Mouse (Mus musculus): ENCODE results near the gene Otogl. TPM values are rescaled to one million over a fixed set of nuclear protein-coding genes. Genes with fewer than 3 reads are reported as not detected.

The Otogl gene
- polyA plus RNA-seq, 1 experiment from 2014 or later: 0.11 TPM

DNA sequence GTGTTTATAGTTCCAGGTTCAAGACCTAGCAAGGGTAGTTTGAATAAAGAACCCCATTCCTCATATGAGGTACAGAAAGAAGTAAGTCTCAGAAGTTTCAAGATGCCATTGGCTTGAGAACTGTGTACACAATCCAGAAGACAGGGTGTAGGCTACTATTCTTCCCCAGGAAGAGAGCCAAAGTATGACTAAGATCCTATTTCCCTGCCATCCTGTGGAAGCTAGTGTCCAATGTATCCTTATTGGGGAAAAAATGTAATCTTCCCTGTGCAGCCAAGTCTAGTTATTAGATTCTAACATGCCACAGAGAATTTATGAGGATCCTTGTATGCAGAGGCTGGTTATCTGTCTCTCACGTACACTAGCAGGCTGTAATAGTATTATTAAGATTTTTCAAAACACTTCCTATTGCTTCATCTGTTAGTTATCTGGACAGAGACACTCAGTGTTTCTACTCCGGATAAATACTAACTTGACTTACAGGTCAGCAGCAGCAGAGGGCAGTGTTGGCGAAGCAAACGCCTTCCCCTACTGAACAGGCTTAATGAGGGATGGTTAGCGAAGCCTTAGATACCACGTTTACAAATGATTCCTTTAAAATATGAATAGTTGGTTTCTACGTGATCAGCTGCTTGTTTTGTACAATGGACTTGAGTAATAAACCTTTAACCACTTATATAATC, 112.1 kb downstream of the Otogl start:
- 4% methylated on average over 7 of the region's 7 CpGs for WGBS
- no peaks in the 10 kb centered on the region for H3K36me3 ChIP-seq
- peaks cover 13% of the 10 kb centered on the region for H3K4me1 ChIP-seq
- ATAC-seq (ENCODE audit: extremely low read depth, insufficient number of reproducible peaks, low FRiP score, low TSS enrichment): no peak
- no peak overlapping the region for H3K9ac ChIP-seq
- no peak overlapping the region for H3K27ac ChIP-seq (replicated peaks)
- no peaks in the 10 kb centered on the region for H3K27me3 ChIP-seq (replicated peaks)
- H3K4me2 ChIP-seq: no peak overlapping the region
- H3K4me3 ChIP-seq: no peak overlapping the region
- no peaks in the 10 kb centered on the region for H3K9me3 ChIP-seq

DNA sequence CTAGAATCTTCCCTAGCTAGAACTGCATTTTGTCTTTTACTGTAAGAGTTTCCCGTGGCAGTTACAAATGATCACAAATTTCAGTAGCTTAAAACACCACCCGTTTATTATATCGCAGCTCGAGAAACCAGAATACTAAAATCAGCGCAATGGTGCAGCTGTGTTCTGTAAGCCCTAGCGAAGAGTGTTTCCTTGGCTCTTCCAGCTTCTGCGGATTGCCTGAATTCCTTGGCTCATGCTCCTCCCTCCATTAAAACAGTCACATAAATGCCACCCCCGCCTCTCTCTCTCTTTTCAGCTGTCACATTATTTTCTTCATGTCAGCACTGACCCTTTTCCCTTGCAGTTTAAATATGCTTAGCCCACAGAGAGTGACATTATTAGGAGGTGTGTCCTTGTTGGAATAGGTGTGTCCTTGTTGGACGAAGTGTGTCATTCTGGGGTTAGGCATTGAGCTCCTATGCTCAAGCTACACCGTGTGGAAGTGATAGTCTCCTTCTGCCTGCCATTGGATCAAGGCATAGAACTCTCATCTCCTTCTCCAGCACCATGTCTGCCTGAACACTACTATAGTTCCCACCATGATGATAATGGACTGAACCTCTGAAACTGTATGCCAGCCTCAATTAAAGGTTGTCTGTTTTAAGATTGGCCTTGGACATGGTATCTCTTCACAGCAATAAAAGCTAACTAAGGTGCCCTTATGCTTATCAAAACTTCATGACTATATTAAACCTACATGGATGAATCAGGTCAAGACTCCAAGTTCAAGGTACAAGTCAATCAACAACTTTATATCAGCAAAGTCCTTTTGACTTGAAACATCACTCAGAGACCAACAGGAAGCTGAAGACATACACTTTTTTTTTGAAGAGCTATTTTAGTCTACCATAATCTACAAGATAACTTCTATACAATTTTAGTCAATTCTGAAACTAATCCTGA, 116.8 kb downstream of the Otogl start:
- 59% methylated on average over 10 of the region's 10 CpGs for WGBS
- Histone ChIP-seq H3K9me3 (no peaks in the 10 kb centered on the region), H3K4me1 (peaks cover 8% of the 10 kb centered on the region), H3K27ac (replicated peaks) (no peak overlapping the region), H3K36me3 (no peaks in the 10 kb centered on the region), H3K27me3 (replicated peaks) (no peaks in the 10 kb centered on the region), H3K9ac (no peak overlapping the region), H3K4me2 (no peak overlapping the region), H3K4me3 (no peak overlapping the region)
- no peak for ATAC-seq (ENCODE audit: extremely low read depth, insufficient number of reproducible peaks, low FRiP score, low TSS enrichment)

DNA sequence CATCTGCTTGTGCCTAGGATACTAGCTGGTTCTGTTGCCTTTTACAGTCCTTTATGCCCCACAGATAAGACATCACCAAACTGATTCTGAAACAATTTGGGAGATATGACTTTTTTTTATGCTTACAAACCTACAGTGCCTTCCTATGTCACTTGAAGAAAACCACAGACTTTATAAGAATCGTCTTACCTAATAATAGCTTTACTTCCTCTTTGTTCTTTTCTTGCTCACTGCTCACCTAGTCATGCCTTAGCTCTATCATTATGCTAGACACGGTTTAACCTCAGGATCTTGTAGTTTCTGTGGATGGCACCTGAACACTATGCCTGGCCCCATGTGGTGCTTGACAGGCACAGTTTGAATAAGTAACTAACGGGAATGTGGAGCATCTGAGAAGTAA, 119.4 kb downstream of the Otogl start:
- Histone ChIP-seq H3K9me3 (no peaks in the 10 kb centered on the region), H3K4me1 (peaks cover 8% of the 10 kb centered on the region), H3K36me3 (no peaks in the 10 kb centered on the region), H3K4me2 (no peak overlapping the region), H3K9ac (no peak overlapping the region), H3K27me3 (replicated peaks) (no peaks in the 10 kb centered on the region), H3K27ac (replicated peaks) (no peak overlapping the region), H3K4me3 (no peak overlapping the region)
- 79% methylated on average over 3 of the region's 3 CpGs for WGBS
- no peak for ATAC-seq (ENCODE audit: extremely low read depth, insufficient number of reproducible peaks, low FRiP score, low TSS enrichment)

DNA sequence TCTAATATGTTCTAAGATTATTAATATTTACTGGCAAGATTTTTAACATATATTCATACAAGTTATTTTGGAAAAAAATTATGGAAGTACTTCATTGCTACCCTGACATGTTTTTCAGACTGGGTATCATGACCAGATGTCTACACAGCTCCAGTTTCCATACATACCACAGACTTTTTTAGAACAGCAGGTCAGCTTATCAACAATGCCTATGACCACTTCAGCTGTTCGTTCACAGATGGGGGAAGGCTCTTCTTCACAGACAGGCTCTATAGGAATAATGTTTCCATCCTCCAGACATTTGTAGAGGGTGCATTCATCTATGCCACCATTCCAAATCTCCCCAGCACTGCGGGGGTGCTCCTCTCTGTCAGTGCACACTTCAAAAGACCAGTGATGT, 132.4 kb downstream of the Otogl start:
- H3K9me3 ChIP-seq: no peaks in the 10 kb centered on the region
- no peaks in the 10 kb centered on the region for H3K36me3 ChIP-seq
- ATAC-seq (ENCODE audit: extremely low read depth, insufficient number of reproducible peaks, low FRiP score, low TSS enrichment): no peak
- H3K9ac ChIP-seq: no peak overlapping the region
- 35% methylated on average over 2 of the region's 2 CpGs for WGBS
- H3K27me3 ChIP-seq (replicated peaks): no peaks in the 10 kb centered on the region
- no peak overlapping the region for H3K4me3 ChIP-seq
- no peak overlapping the region for H3K4me2 ChIP-seq
- no peak overlapping the region; the same call in 1 of the 2 replicates for H3K27ac ChIP-seq (replicated peaks)
- H3K4me1 ChIP-seq: peaks cover 8% of the 10 kb centered on the region

DNA sequence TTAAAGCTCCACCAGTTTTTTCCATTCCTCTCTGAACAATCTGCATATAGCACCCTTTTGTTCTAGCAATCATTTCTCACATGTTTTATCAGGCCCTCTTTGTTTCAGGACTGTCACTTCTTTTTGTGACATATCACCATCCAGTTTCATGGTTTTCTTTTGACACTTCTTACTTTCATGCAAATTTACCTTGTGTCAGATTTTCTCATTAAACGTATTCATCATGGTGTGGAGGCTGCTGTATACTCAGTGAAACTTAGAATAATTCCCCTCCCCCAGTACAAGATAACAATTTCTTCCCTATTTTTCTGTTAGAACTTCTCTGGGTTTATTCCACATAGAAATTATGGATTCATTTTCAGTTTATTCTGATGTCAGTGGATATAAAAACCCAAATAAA, 152.3 kb downstream of the Otogl start:
- WGBS: 57% methylated on average over 1 of the region's 1 CpGs
- ATAC-seq (ENCODE audit: extremely low read depth, insufficient number of reproducible peaks, low FRiP score, low TSS enrichment): no peak
- Histone ChIP-seq H3K4me3 (no peak overlapping the region), H3K4me1 (no peaks in the 10 kb centered on the region), H3K4me2 (no peak overlapping the region), H3K9me3 (no peaks in the 10 kb centered on the region), H3K27me3 (replicated peaks) (no peaks in the 10 kb centered on the region), H3K9ac (no peak overlapping the region), H3K27ac (replicated peaks) (no peak overlapping the region), H3K36me3 (no peaks in the 10 kb centered on the region)

DNA sequence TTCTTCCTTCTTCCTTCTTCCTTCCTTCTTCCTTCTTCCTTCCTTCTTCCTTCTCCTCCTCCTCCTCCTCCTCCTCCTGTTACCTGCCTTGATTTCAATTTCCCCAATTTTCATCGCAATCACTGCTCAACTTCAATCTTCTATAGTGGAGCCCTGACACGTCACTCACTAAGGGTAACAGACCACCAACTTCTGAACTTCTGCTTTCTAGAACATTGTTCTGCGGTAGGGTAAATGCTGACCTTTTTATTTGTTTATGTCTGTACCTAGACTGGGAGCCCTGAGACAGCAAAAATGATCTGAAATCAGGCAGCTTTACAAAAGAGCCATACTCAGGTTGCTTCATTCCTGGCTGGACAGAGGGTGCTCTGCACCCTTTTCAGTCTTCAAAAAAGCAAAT, 158.5 kb downstream of the Otogl start:
- no peak for ATAC-seq (ENCODE audit: extremely low read depth, insufficient number of reproducible peaks, low FRiP score, low TSS enrichment)
- 86% methylated on average over 3 of the region's 3 CpGs for WGBS
- no peaks in the 10 kb centered on the region for H3K27me3 ChIP-seq (replicated peaks)
- H3K9ac ChIP-seq: no peak overlapping the region
- no peak overlapping the region for H3K27ac ChIP-seq (replicated peaks)
- H3K4me3 ChIP-seq: no peak overlapping the region
- H3K4me1 ChIP-seq: peaks cover 10% of the 10 kb centered on the region
- no peaks in the 10 kb centered on the region for H3K9me3 ChIP-seq
- H3K4me2 ChIP-seq: no peak overlapping the region
- no peaks in the 10 kb centered on the region for H3K36me3 ChIP-seq

DNA sequence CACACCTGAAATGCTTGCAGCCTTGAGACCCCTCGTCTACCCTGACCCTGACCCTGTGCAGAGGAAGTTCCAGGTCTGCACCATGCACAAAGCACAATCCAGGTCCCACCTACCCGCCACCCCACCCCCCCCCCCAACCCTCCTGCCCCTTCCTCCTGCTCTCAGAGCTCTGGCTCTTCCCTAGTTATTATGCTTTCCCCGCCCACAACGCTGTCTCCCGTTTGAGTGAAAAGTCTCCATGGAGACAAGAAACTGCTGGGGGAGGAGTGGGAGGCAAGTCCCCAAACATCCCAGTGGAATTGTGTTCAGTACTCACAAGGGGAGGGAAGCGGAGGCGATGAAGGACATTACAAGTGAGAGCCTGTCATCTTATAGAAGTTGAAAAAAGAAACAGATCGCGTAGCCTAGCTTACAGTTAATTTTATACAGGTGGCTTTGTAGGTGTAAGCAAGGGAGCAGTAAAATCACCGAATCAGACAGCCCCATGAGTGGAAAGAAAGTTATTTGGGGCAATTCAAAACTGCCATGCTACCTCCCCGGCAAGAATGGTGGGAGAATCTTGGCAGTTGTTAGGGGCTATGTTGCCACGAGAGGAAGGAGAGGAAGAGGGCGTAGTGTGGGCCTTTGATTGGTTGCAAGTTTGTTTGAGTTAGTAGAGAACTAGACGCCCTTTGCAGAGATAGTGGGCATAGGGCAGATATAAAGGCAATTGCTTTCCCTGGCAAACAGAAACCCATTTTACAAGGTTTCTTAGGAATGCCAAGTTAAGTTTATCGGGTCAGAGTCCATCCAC, 159.4 kb downstream of the Otogl start:
- Histone ChIP-seq H3K9ac (no peak overlapping the region; the same call in none of the 2 replicates), H3K36me3 (no peaks in the 10 kb centered on the region), H3K27me3 (replicated peaks) (no peaks in the 10 kb centered on the region), H3K4me3 (peak overlapping the region; percentile 32), H3K27ac (replicated peaks) (no peak overlapping the region), H3K9me3 (no peaks in the 10 kb centered on the region), H3K4me2 (peak overlapping the region; percentile 63), H3K4me1 (peaks cover 10% of the 10 kb centered on the region)
- ATAC-seq (ENCODE audit: extremely low read depth, insufficient number of reproducible peaks, low FRiP score, low TSS enrichment): no peak
- WGBS: 30% methylated on average over 15 of the region's 15 CpGs

DNA sequence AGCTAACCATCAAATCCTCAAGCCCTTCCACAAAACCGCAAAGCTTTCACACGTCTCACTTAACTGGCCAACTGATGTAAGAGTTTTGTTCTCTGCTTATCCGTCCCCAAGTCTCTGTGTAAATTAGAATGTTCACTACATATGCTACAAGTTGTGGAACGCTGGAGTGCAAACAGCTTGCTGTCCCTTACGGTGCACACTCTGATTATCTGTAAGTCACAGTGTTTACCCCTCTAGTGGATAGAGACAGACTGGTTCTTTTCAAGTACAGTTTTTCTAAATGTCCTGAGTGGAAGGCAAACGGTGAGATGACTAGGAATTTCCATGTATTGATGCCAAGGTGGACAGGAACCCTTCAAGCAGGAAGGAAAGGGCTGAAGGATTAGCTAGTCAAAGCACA, 160.0 kb downstream of the Otogl start:
- H3K27me3 ChIP-seq (replicated peaks): no peaks in the 10 kb centered on the region
- WGBS: 22% methylated on average over 6 of the region's 6 CpGs
- H3K27ac ChIP-seq (replicated peaks): no peak overlapping the region
- H3K36me3 ChIP-seq: no peaks in the 10 kb centered on the region
- H3K4me2 ChIP-seq: peak overlapping the region; percentile 63
- H3K9me3 ChIP-seq: no peaks in the 10 kb centered on the region
- no peak overlapping the region; the same call in 1 of the 2 replicates for H3K9ac ChIP-seq
- H3K4me1 ChIP-seq: peaks cover 10% of the 10 kb centered on the region
- H3K4me3 ChIP-seq: peak overlapping the region; percentile 32
- ATAC-seq (ENCODE audit: extremely low read depth, insufficient number of reproducible peaks, low FRiP score, low TSS enrichment): no peak

DNA sequence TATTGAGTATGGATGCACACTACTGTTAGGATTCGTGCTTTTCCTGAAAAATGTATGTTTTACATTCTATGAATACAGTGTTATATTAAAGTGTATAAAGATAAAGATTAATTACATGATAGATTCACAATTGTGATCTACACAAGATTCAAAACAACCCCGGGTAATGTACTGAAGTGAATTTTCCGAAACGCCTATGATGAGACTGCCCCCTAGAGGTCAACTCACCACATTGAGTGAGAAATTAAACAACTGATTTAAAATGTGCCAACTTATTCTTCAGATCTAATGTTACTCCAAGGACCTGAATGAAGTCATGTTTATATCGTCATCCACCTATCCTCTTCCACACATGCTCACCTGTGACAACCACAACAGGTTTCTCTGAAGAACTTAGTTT, 164.4 kb downstream of the Otogl start:
- H3K4me2 ChIP-seq: no peak overlapping the region
- ATAC-seq (ENCODE audit: extremely low read depth, insufficient number of reproducible peaks, low FRiP score, low TSS enrichment): no peak
- H3K9ac ChIP-seq: no peak overlapping the region
- H3K27ac ChIP-seq (replicated peaks): no peak overlapping the region
- no peaks in the 10 kb centered on the region for H3K9me3 ChIP-seq
- peaks cover 8% of the 10 kb centered on the region for H3K4me1 ChIP-seq
- no peaks in the 10 kb centered on the region for H3K27me3 ChIP-seq (replicated peaks)
- WGBS: 17% methylated on average over 5 of the region's 5 CpGs
- H3K4me3 ChIP-seq: no peak overlapping the region
- H3K36me3 ChIP-seq: no peaks in the 10 kb centered on the region

DNA sequence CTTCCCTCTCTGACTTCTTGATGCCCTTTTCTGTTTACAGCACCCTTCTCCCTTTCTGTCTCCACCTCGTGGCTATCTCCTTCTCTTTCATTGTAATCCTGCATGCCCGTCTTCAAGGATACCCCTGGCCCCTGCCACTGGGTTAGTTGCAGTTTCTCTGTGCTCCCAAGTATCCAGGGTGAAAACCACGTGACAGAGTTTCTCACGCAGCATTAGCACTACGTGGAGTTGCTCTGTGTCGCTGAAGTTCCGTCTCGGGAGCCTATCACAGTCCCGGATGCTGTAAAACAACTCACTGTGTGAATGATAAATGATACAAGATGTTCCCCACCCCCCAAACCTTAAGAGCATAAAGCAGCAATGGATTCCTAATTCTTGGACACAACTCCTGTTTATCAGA, 165.2 kb downstream of the Otogl start:
- H3K4me3 ChIP-seq: peak overlapping the region; percentile 12; the same call in 1 of the 2 replicates
- no peak overlapping the region for H3K27ac ChIP-seq (replicated peaks)
- H3K36me3 ChIP-seq: no peaks in the 10 kb centered on the region
- H3K4me1 ChIP-seq: no peaks in the 10 kb centered on the region
- peak overlapping the region; percentile 53 for H3K4me2 ChIP-seq
- H3K27me3 ChIP-seq (replicated peaks): no peaks in the 10 kb centered on the region
- ATAC-seq (ENCODE audit: extremely low read depth, insufficient number of reproducible peaks, low FRiP score, low TSS enrichment): no peak
- H3K9ac ChIP-seq: 0 out of 2 replicates have a peak overlapping the region, but pooled peaks have one; percentile 11
- H3K9me3 ChIP-seq: no peaks in the 10 kb centered on the region
- WGBS: 13% methylated on average over 9 of the region's 9 CpGs

DNA sequence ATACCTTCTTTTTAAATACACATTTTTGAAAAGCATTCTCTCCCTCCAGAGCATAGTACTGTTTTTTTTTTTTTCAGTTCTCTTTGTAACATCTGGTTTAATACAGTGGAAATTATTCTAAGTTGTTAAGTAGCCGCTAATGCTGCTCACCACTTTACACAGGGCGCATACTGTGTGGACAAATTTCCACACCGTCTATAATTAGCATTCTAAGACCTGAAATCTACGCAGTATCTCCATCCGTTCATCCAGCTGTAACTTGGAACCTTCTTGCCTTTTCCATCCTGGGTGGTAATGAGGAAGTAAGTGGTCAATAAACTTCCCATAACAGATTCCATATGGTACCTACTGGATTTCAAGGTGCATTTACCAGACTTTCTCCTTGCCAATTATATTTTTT, 172.1 kb downstream of the Otogl start:
- Histone ChIP-seq H3K27ac (replicated peaks) (no peak overlapping the region), H3K4me1 (no peaks in the 10 kb centered on the region), H3K4me3 (no peak overlapping the region), H3K9ac (no peak overlapping the region), H3K36me3 (no peaks in the 10 kb centered on the region), H3K27me3 (replicated peaks) (no peaks in the 10 kb centered on the region), H3K9me3 (no peaks in the 10 kb centered on the region), H3K4me2 (no peak overlapping the region)
- WGBS: 73% methylated on average over 5 of the region's 5 CpGs
- ATAC-seq (ENCODE audit: extremely low read depth, insufficient number of reproducible peaks, low FRiP score, low TSS enrichment): no peak
